Mouse (Mus musculus) CH12.LX (cell line): ENCODE data around the gene Npas2.
A peak's percentile ranks its signal among the peaks of the same experiment; 100 is the strongest.

ENCODE experiments used
- CTCF ChIP-seq, 2 experiments: IDR thresholded peaks in 1 of 2; conservative IDR thresholded peaks in 1 of 2; 2 replicates each; pipeline ENCODE4 v1.5.1; 2011 to 2012; ENCODE audit warnings: low read depth in 2 of 2, low read length in 2 of 2, improper control_type of control experiment in 1 of 2, inconsistent platforms in 1 of 2, mild to moderate bottlenecking in 1 of 2, moderate library complexity in 1 of 2
- GABPA ChIP-seq: IDR thresholded peaks from 2 replicates; pipeline ENCODE4 v1.6.1; 2012; ENCODE audit warnings: low read depth, low read length, improper control_type of control experiment, inconsistent platforms; ENCODE audit not compliant: insufficient replicate concordance
- HCFC1 ChIP-seq: IDR thresholded peaks from 2 replicates; pipeline ENCODE4 v1.6.1; 2012; ENCODE audit warnings: low read depth, mild to moderate bottlenecking, inconsistent platforms, low read length, improper control_type of control experiment
- MAZ ChIP-seq: IDR thresholded peaks from 2 replicates; pipeline ENCODE4 v1.6.1; 2012; ENCODE audit warnings: low read depth, mild to moderate bottlenecking, inconsistent platforms, low read length, improper control_type of control experiment, moderate library complexity
- NELFE ChIP-seq: IDR thresholded peaks from 2 replicates; pipeline ENCODE4 v1.6.1; 2011; ENCODE audit warnings: low read depth, low read length, improper control_type of control experiment
- POLR2A ChIP-seq: IDR thresholded peaks from 2 replicates; pipeline ENCODE4 v1.6.1; 2011; ENCODE audit warnings: low read depth, mild to moderate bottlenecking, improper control_type of control experiment, low read length
- RAD21 ChIP-seq: IDR thresholded peaks from 2 replicates; pipeline ENCODE4 v1.6.1; 2011; ENCODE audit warnings: low read depth, mild to moderate bottlenecking, low read length, improper control_type of control experiment, moderate library complexity
- USF1 ChIP-seq: IDR thresholded peaks from 2 replicates; pipeline ENCODE4 v1.6.1; 2014; ENCODE audit warnings: low read depth, mild to moderate bottlenecking, inconsistent platforms, low read length, improper control_type of control experiment
- ZC3H11A ChIP-seq: IDR thresholded peaks from 2 replicates; pipeline ENCODE4 v1.6.1; 2012; ENCODE audit warnings: low read depth, mild to moderate bottlenecking, inconsistent platforms, low read length, improper control_type of control experiment
- ZNF384 ChIP-seq: IDR thresholded peaks from 2 replicates; pipeline ENCODE4 v1.6.1; 2012; ENCODE audit warnings: low read depth, low read length, improper control_type of control experiment, inconsistent platforms

GRCm38 (mm10) chr1:39372220-39372843 is 178.8 kb downstream of the Npas2 start:
- peak; percentile 15; the same call in 1 of the 2 replicates for TF ChIP-seq POLR2A
- no peak for TF ChIP-seq NELFE
- no peak for TF ChIP-seq HCFC1
- TF ChIP-seq ZC3H11A: no peak
- TF ChIP-seq CTCF (conservative IDR thresholded peaks at IDR 0.05 in 1 of 2, IDR thresholded peaks at IDR 0.05 in 1 of 2; ENCODE audit: low read depth in 2 of 2, low read length in 2 of 2): no peak
- TF ChIP-seq MAZ: no peak
- TF ChIP-seq ZNF384: no peak
- no peak for TF ChIP-seq GABPA
- TF ChIP-seq RAD21: no peak
- TF ChIP-seq USF1: no peak
